Mouse (Mus musculus) MEL (cell line): ENCODE data around the gene Rnf26. TPM values are rescaled to one million over a fixed set of nuclear protein-coding genes. Genes with fewer than 3 reads are reported as not detected.

ENCODE experiments used
- DNase-seq: peaks from one replicate; pipeline ENCODE4 v3.0.0; 2011; ENCODE audit warnings: low read depth, low spot score
- H3K27ac ChIP-seq: 2 replicates; pipeline ENCODE4 v1.5.1; 2012; ENCODE audit warnings: low read depth, mild to moderate bottlenecking, control low read depth, low read length, moderate library complexity; ENCODE audit not compliant: control insufficient read depth
- H3K27me3 ChIP-seq, 2 experiments: fragments of 150-350 bp in 1 of 2; sonication (generic) in 1 of 2; 2 replicates each; pipeline ENCODE4 v1.6.1; 2012; ENCODE audit warnings: low read length in 2 of 2, mild to moderate bottlenecking in 2 of 2, improper control_type of control experiment in 1 of 2, moderate library complexity in 1 of 2; ENCODE audit not compliant: insufficient read depth in 2 of 2, control insufficient read depth in 1 of 2
- H3K36me3 ChIP-seq, 2 experiments: 2 replicates each; pipeline ENCODE4 v1.6.1; 2012 to 2014; ENCODE audit warnings: low read length in 2 of 2, improper control_type of control experiment in 1 of 2, inconsistent platforms in 1 of 2, mild to moderate bottlenecking in 1 of 2; ENCODE audit not compliant: insufficient read depth in 2 of 2, control insufficient read depth in 1 of 2
- H3K4me1 ChIP-seq, 2 experiments: fragments of 150-350 bp in 1 of 2; sonication (generic) in 1 of 2; 2 replicates each; pipeline ENCODE4 v1.6.1; 2012; ENCODE audit warnings: low read length in 2 of 2, improper control_type of control experiment in 1 of 2, mild to moderate bottlenecking in 1 of 2; ENCODE audit not compliant: insufficient read depth in 2 of 2, control insufficient read depth in 1 of 2
- H3K4me3 ChIP-seq, 2 experiments: fragments of 150-350 bp in 1 of 2; sonication (generic) in 1 of 2; 2 replicates each; pipeline ENCODE4 v1.5.1; 2012; ENCODE audit warnings: low read depth in 2 of 2, low read length in 2 of 2, mild to moderate bottlenecking in 2 of 2, moderate library complexity in 2 of 2, control low read depth in 1 of 2, improper control_type of control experiment in 1 of 2; ENCODE audit not compliant: control insufficient read depth in 1 of 2, insufficient read depth in 1 of 2
- H3K79me2 ChIP-seq: 2 replicates; pipeline ENCODE4 v1.6.1; 2012; ENCODE audit warnings: mild to moderate bottlenecking, low read length, moderate library complexity; ENCODE audit not compliant: control insufficient read depth, poor library complexity, insufficient read depth
- H3K9ac ChIP-seq: 2 replicates; pipeline ENCODE4 v1.6.1; 2012; ENCODE audit warnings: low read depth, mild to moderate bottlenecking, control low read depth, low read length, moderate library complexity; ENCODE audit not compliant: control insufficient read depth, poor library complexity, severe bottlenecking
- H3K9me3 ChIP-seq: fragments of 150-350 bp; sonication (generic); replicated peaks from 2 replicates; pipeline ENCODE4 v1.6.1; 2012; ENCODE audit warnings: mild to moderate bottlenecking, low read length, improper control_type of control experiment, moderate library complexity; ENCODE audit not compliant: insufficient read depth
- CHD1 ChIP-seq: IDR thresholded peaks from 2 replicates; pipeline ENCODE4 v1.6.1; 2012; ENCODE audit warnings: low read depth, mild to moderate bottlenecking, inconsistent platforms, low read length, improper control_type of control experiment
- CTCF ChIP-seq, 3 experiments: IDR thresholded peaks in 2 of 3; conservative IDR thresholded peaks in 1 of 3; 2 replicates each; pipeline ENCODE4 v1.5.1; 2011 to 2012; ENCODE audit warnings: low read length in 3 of 3, low read depth in 2 of 3, mild to moderate bottlenecking in 2 of 3, improper control_type of control experiment in 1 of 3, inconsistent platforms in 1 of 3, mixed read lengths in 1 of 3, moderate library complexity in 1 of 3; ENCODE audit not compliant: control insufficient read depth in 1 of 3, insufficient read depth in 1 of 3, poor library complexity in 1 of 3, severe bottlenecking in 1 of 3
- ELF1 ChIP-seq: IDR thresholded peaks from 2 replicates; pipeline ENCODE4 v1.6.1; 2014; ENCODE audit warnings: low read depth, mild to moderate bottlenecking, inconsistent platforms, low read length, improper control_type of control experiment, moderate library complexity
- ETS1 ChIP-seq: IDR thresholded peaks from 2 replicates; pipeline ENCODE4 v1.6.1; 2012; ENCODE audit warnings: low read depth, mild to moderate bottlenecking, inconsistent platforms, low read length, improper control_type of control experiment, moderate library complexity
- GATA1 ChIP-seq: IDR thresholded peaks from 2 replicates; pipeline ENCODE4 v1.6.1; 2011; ENCODE audit warnings: low read depth, low read length, improper control_type of control experiment
- HCFC1 ChIP-seq: IDR thresholded peaks from 2 replicates; pipeline ENCODE4 v1.6.1; 2012; ENCODE audit warnings: low read depth, mild to moderate bottlenecking, inconsistent platforms, low read length, improper control_type of control experiment, moderate library complexity
- JUND ChIP-seq: IDR thresholded peaks from 2 replicates; pipeline ENCODE4 v1.6.1; 2011; ENCODE audit warnings: low read depth, mild to moderate bottlenecking, improper control_type of control experiment, low read length
- MAFK ChIP-seq: IDR thresholded peaks from 2 replicates; pipeline ENCODE4 v1.6.1; 2011; ENCODE audit warnings: low read depth, mild to moderate bottlenecking, low read length, improper control_type of control experiment, borderline replicate concordance
- MAZ ChIP-seq: IDR thresholded peaks from 2 replicates; pipeline ENCODE4 v1.6.1; 2012; ENCODE audit warnings: low read depth, mild to moderate bottlenecking, inconsistent platforms, low read length, improper control_type of control experiment
- MYC ChIP-seq: IDR thresholded peaks from 2 replicates; pipeline ENCODE4 v1.6.1; 2011; ENCODE audit warnings: low read depth, mild to moderate bottlenecking, low read length, improper control_type of control experiment, moderate library complexity
- NELFE ChIP-seq: IDR thresholded peaks from 2 replicates; pipeline ENCODE4 v1.6.1; 2011; ENCODE audit warnings: low read depth, low read length, improper control_type of control experiment
- POLR2AphosphoS5 ChIP-seq: IDR thresholded peaks from 2 replicates; pipeline ENCODE4 v1.6.1; 2012; ENCODE audit warnings: low read depth, borderline replicate concordance, mild to moderate bottlenecking, inconsistent platforms, low read length, moderate library complexity, mixed read lengths
- RAD21 ChIP-seq: IDR thresholded peaks from 2 replicates; pipeline ENCODE4 v1.6.1; 2011; ENCODE audit warnings: mild to moderate bottlenecking, low read depth, low read length, improper control_type of control experiment
- RCOR1 ChIP-seq: IDR thresholded peaks from 2 replicates; pipeline ENCODE4 v1.6.1; 2012; ENCODE audit warnings: low read depth, mild to moderate bottlenecking, inconsistent platforms, low read length, improper control_type of control experiment
- SMC3 ChIP-seq: IDR thresholded peaks from 2 replicates; pipeline ENCODE4 v1.6.1; 2011; ENCODE audit warnings: low read depth, low read length, improper control_type of control experiment
- TAL1 ChIP-seq: IDR thresholded peaks from 2 replicates; pipeline ENCODE4 v1.6.1; 2012; ENCODE audit warnings: mild to moderate bottlenecking, inconsistent platforms, low read length, moderate library complexity, mixed read lengths
- TBP ChIP-seq: IDR thresholded peaks from 2 replicates; pipeline ENCODE4 v1.8.0; 2011; ENCODE audit warnings: low read depth, low read length, improper control_type of control experiment
- USF1 ChIP-seq: IDR thresholded peaks from 2 replicates; pipeline ENCODE4 v1.6.1; 2014; ENCODE audit warnings: low read depth, mild to moderate bottlenecking, inconsistent platforms, low read length, improper control_type of control experiment, moderate library complexity
- USF2 ChIP-seq, 2 experiments: IDR thresholded peaks; 2 replicates each; pipeline ENCODE4 v1.6.1; 2011 to 2012; ENCODE audit warnings: improper control_type of control experiment in 2 of 2, low read length in 2 of 2, borderline replicate concordance in 1 of 2, inconsistent platforms in 1 of 2, low read depth in 1 of 2, mild to moderate bottlenecking in 1 of 2; ENCODE audit not compliant: insufficient read depth in 1 of 2
- ZC3H11A ChIP-seq: IDR thresholded peaks from 2 replicates; pipeline ENCODE4 v1.6.1; 2012; ENCODE audit warnings: low read depth, mild to moderate bottlenecking, inconsistent platforms, low read length, improper control_type of control experiment
- ZMIZ1 ChIP-seq: IDR thresholded peaks from 2 replicates; pipeline ENCODE4 v1.6.1; 2012; ENCODE audit warnings: low read depth, mild to moderate bottlenecking, inconsistent platforms, low read length, improper control_type of control experiment, moderate library complexity
- polyA plus RNA-seq, 2 experiments: library from polyadenylated mRNA; stranded (reverse) in 1 of 2; unstranded in 1 of 2; fragments of >175 nt in 1 of 2; fragments of >200 nt in 1 of 2; gene quantifications; 2 replicates each; pipeline versions ENCODE4 v1.2.1 to v1.2.4; 2012; ENCODE audit warnings: low replicate concordance in 2 of 2, low read depth in 1 of 2; ENCODE audit not compliant: insufficient read length in 2 of 2, insufficient read depth in 1 of 2, missing spikeins in 1 of 2
- total RNA-seq: library from RNA; depleted of rRNA; stranded (reverse); fragments of 300-350 nt; gene quantifications from 2 replicates; pipeline ENCODE4 v1.2.3, GENCODE M21; 2012

Rnf26 gene
- total and polyA plus RNA-seq, 3 experiments = 14.0 to 55.1 TPM; not detected in 1

DNA sequence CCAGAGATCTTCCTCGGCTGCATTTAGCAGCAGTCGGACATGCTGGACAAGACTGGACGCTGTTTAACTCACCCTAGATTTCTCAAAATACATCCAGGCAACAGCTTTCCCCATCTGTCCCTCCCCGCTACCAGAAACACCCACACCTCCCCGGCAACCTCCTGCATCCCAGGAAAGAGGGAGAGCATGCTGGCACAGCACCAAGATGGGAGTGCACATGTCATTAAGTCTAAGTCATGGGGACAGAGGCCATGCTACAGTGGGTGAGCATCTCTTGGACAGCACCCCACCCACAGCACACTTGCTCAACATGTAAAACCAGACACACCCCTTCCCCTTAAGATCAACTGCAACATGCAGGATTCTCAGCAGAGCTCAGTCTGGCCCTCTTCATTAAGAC lies 32.4 kb downstream of the Rnf26 start:
- H3K27me3 ChIP-seq = no peaks in the 10 kb centered on the region

DNA sequence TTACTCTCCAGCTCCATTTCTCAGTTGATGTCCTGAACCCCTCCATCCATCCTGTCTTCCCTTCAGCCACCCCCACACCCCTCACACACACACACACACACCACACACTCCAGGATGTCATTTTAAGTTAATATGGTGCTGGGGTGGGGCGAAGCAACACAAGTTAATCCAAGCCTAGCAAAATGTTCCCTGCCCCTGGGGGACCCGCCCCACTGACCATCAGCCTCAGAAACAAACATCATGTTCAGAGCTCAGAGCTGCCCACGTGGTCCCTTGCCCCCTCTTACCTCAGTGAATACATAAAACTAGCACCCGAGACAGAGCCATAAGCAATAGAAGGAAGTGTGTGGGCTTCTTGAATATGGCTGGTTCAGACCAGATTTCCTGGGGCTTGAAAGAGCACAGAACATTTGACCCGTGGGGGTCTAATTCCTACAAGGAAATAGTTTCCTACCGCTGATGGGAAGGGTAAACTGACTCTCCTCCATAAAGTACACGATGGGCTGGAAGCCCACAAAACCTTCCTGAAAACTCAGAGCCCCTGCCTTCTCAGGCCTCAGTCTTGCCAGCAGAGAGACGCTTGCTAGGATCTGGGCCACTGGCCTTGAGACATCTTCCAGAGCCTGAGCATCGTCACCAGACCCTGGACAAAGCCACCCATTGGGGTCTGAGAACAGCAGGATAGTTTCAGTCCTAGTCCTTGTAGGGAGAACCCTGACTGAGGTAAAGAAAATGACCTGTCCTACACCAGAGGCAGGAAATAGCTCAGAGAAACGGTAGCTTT lies 33.1 kb downstream of the Rnf26 start:
- H3K27me3 ChIP-seq = no peaks in the 10 kb centered on the region
- H3K36me3 ChIP-seq = peaks cover 0 to 3% of the 10 kb centered on the region in 2 experiments; a peak in 1 of 4 replicates
- no peak overlapping the region for H3K27ac ChIP-seq
- no peaks in the 10 kb centered on the region for H3K9me3 ChIP-seq
- peaks cover 0 to 18% of the 10 kb centered on the region in 2 experiments; a peak in 3 of 4 replicates for H3K4me1 ChIP-seq
- no peak overlapping the region for H3K4me3 ChIP-seq
- H3K79me2 ChIP-seq = no peaks in the 10 kb centered on the region; the same call in 1 of the 2 replicates
- H3K9ac ChIP-seq = no peak overlapping the region
- TF ChIP-seq ZMIZ1 (no peak), HCFC1 (no peak), MYC (no peak), ZC3H11A (no peak), RCOR1 (no peak), ETS1 (no peak), TBP (no peak), MAZ (no peak), SMC3 (no peak), JUND (no peak), POLR2AphosphoS5 (no peak)
- DNase-seq = no peak

More for the DNA sequence above, 32.4 kb downstream of the Rnf26 start:
- Histone ChIP-seq H3K79me2 (no peaks in the 10 kb centered on the region; the same call in 1 of the 2 replicates), H3K9ac (no peak overlapping the region), H3K4me1 (peaks cover 0 to 21% of the 10 kb centered on the region in 2 experiments; a peak in 3 of 4 replicates), H3K9me3 (no peaks in the 10 kb centered on the region), H3K36me3 (peaks cover 0 to 3% of the 10 kb centered on the region in 2 experiments; a peak in 1 of 4 replicates), H3K27ac (no peak overlapping the region), H3K4me3 (no peak overlapping the region)
- no peak for TF ChIP-seq GATA1
- TF ChIP-seq MAFK = no peak
- no peak for TF ChIP-seq RAD21
- TF ChIP-seq USF1 = no peak
- TF ChIP-seq USF2 (IDR thresholded peaks at IDR 0.05; ENCODE audit: borderline replicate concordance in 1 of 2, insufficient read depth in 1 of 2, low read depth in 1 of 2, low read length in 2 of 2) = no peak
- TF ChIP-seq ELF1 = no peak
- TF ChIP-seq MYC = no peak
- TF ChIP-seq ZMIZ1 = no peak
- no peak for TF ChIP-seq CTCF (IDR thresholded peaks at IDR 0.05 in 2 of 3, conservative IDR thresholded peaks at IDR 0.05 in 1 of 3; ENCODE audit: control insufficient read depth in 1 of 3, insufficient read depth in 1 of 3, low read depth in 2 of 3, low read length in 3 of 3, poor library complexity in 1 of 3, severe bottlenecking in 1 of 3)
- TF ChIP-seq NELFE = no peak
- no peak for TF ChIP-seq ETS1
- no peak for TF ChIP-seq TAL1
- no peak for TF ChIP-seq SMC3
- TF ChIP-seq CHD1 = no peak
- DNase-seq = no peak
